Mouse (Mus musculus) forebrain, embryonic 11.5 days (tissue): ENCODE measurements around the gene Inafm1. TPM values are rescaled to one million over a fixed set of nuclear protein-coding genes. Genes with fewer than 3 reads are reported as not detected.
A peak's percentile ranks its signal among the peaks of the same experiment; 100 is the strongest.
"Not testable (repeated sequence)": the region's sequence is repeated elsewhere in the genome, so short reads cannot be mapped to it uniquely, and the experiment has no call there.

Experiments used
- ATAC-seq: fragments of 200-750 bp; cut with Nextera tagmentation; replicated peaks from 2 replicates; pipeline ENCODE4 v1.8.0; 2017; ENCODE audit warnings: moderate TSS enrichment; ENCODE audit not compliant: low FRiP score
- DNase-seq: peaks from one replicate; pipeline ENCODE4 v3.0.0-alpha.2; 2017; ENCODE audit warnings: low spot score
- H3K27ac ChIP-seq: fragments of 300-500 bp; sonication (generic); 2 replicates; pipeline ENCODE4 v1.5.1; 2014; ENCODE audit warnings: low read depth, low read length
- H3K27me3 ChIP-seq: fragments of 300-500 bp; sonication (generic); 2 replicates; pipeline ENCODE4 v1.6.1; 2014; ENCODE audit warnings: mild to moderate bottlenecking, low read length, mixed read lengths; ENCODE audit not compliant: control insufficient read depth, insufficient read depth
- H3K36me3 ChIP-seq: fragments of 300-500 bp; sonication (generic); 2 replicates; pipeline ENCODE4 v1.6.1; 2014; ENCODE audit warnings: mild to moderate bottlenecking, low read length, moderate library complexity, mixed read lengths; ENCODE audit not compliant: control insufficient read depth, insufficient read depth
- H3K4me1 ChIP-seq: fragments of 300-500 bp; sonication (generic); replicated peaks from 2 replicates; pipeline ENCODE4 v1.6.1; 2014; ENCODE audit warnings: low read length, mixed read lengths; ENCODE audit not compliant: control insufficient read depth, insufficient read depth
- H3K4me2 ChIP-seq: fragments of 300-500 bp; sonication (generic); 2 replicates; pipeline ENCODE4 v1.6.1; 2014; ENCODE audit warnings: low read depth, mild to moderate bottlenecking, low read length, moderate library complexity, mixed read lengths; ENCODE audit not compliant: severe bottlenecking
- H3K4me3 ChIP-seq: fragments of 300-500 bp; sonication (generic); 2 replicates; pipeline ENCODE4 v1.5.1; 2014; ENCODE audit warnings: low read depth, low read length
- H3K9ac ChIP-seq: fragments of 300-500 bp; sonication (generic); 2 replicates; pipeline ENCODE4 v1.6.1; 2014; ENCODE audit warnings: low read length
- H3K9me3 ChIP-seq: fragments of 300-500 bp; sonication (generic); 2 replicates; pipeline ENCODE4 v1.6.1; 2016; ENCODE audit warnings: low read length, mixed read lengths; ENCODE audit not compliant: control insufficient read depth
- WGBS: fragments of 180-500 bp; shearing (Covaris S2); extraction: QIAGEN DNeasy Blood & Tissue Kit; methylation state at CpG from one replicate; pipeline ENCODE4 v1.1.7; 2014; 5-methylcytosine and 5-hydroxymethylcytosine counted together
- polyA plus RNA-seq: library from polyadenylated mRNA; unstranded; fragments of >200 nt; fragmentation: Nextera tagmentation; extraction: Ambion mirVana; gene quantifications from 2 replicates; pipeline ENCODE4 v1.2.1, GENCODE M21; 2014

The Inafm1 gene
- polyA plus RNA-seq, 1 experiment from 2014 or later = 11.6 TPM

DNA sequence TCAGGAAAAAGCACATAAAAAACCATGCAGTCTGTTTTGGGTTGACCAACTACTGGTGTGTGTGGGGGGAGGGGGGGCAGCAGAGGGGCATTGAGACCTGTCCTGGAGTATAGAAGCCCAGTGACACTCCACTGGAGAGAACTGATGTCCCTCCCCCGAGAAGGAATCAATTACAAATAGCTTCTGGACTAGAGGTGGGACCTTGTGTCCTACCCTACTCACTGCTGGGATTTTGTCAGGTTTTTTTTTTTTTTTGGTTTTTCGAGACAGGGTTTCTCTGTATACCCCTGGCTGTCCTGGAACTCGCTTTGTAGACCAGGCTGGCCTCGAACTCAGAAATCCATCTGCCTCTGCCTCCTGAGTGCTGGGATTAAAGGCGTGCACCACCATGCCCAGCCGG is 33.7 kb upstream of the Inafm1 start:
- peaks cover 25% of the 10 kb centered on the region for H3K4me1 ChIP-seq
- H3K27ac ChIP-seq, H3K36me3 ChIP-seq, ATAC-seq, H3K9me3 ChIP-seq, H3K9ac ChIP-seq, H3K4me3 ChIP-seq, H3K4me2 ChIP-seq, H3K27me3 ChIP-seq, DNase-seq: not testable (repeated sequence)
- WGBS = 78% methylated on average over 6 of the region's 6 CpGs

GRCm38 (mm10) chr7:16299419-16300035 is 26.1 kb upstream of the Inafm1 start:
- H3K9me3 ChIP-seq = no peaks in the 10 kb centered on the region
- peak; percentile 91 for ATAC-seq
- H3K9ac ChIP-seq = peak overlapping the region; percentile 59
- peak; percentile 97 for DNase-seq
- H3K27ac ChIP-seq = peak overlapping the region; percentile 59
- no peaks in the 10 kb centered on the region for H3K36me3 ChIP-seq
- H3K4me3 ChIP-seq = peak overlapping the region; percentile 42
- peaks cover 12% of the 10 kb centered on the region for H3K4me1 ChIP-seq
- H3K27me3 ChIP-seq = no peaks in the 10 kb centered on the region
- peak overlapping the region; percentile 94 for H3K4me2 ChIP-seq
- under 1% methylated on average over 48 of the region's 52 CpGs for WGBS

DNA sequence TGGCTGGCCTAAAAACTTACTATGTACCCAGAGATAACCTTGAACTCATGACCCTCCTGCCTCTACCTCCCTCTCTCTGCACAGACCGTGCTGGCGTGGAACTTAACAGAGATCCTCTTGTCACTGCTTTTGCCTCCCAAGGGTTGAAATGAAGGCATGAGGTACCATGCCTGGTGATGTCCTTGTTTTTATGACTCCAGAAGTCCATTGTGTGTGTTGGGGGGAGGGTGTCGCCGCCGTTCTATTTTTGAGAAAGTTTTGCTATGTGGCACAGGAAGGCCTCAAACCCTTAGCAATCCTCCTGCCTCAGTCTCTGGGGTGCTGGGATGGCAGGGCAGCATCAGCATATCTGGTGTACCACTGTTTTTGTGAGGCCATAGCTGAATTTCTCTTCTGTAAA is 25.5 kb upstream of the Inafm1 start:
- 79% methylated on average over 5 of the region's 5 CpGs for WGBS
- no peaks in the 10 kb centered on the region for H3K27me3 ChIP-seq
- ATAC-seq = no peak
- H3K4me3 ChIP-seq = peak overlapping the region; percentile 42
- peaks cover 12% of the 10 kb centered on the region for H3K4me1 ChIP-seq
- peak overlapping the region; percentile 94 for H3K4me2 ChIP-seq
- H3K27ac ChIP-seq = 0 out of 2 replicates have a peak overlapping the region, but pooled peaks have one; percentile 50
- no peak for DNase-seq
- no peaks in the 10 kb centered on the region for H3K36me3 ChIP-seq
- no peaks in the 10 kb centered on the region for H3K9me3 ChIP-seq
- H3K9ac ChIP-seq = peak overlapping the region; percentile 59

DNA sequence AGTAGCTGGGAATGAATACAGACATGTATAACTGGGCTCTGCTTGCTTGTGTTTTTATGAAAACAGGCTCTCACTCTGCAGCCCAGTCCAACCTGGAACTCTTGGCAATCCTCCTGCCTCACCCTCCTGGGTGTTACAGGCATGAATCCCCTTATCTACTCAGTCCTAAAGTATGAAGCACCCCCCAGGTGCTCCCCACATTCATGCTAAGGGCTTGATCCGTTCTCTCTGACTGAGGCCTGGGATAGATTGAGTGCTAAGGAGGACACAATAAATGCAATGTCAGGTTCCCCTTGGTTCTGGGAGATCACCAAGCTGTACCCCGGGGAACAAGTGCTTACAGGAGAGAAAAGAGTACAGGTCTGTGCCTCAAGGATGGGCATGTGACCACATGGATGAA is 24.2 kb upstream of the Inafm1 start:
- Histone ChIP-seq H3K36me3 (no peaks in the 10 kb centered on the region), H3K9me3 (no peaks in the 10 kb centered on the region), H3K27ac (no peak overlapping the region), H3K27me3 (no peaks in the 10 kb centered on the region), H3K4me1 (peaks cover 12% of the 10 kb centered on the region), H3K4me2 (no peak overlapping the region), H3K9ac (no peak overlapping the region), H3K4me3 (no peak overlapping the region)
- ATAC-seq = no peak
- WGBS = 78% methylated on average over 2 of the region's 2 CpGs
- no peak for DNase-seq

GRCm38 (mm10) chr7:16296766-16297390 is 23.5 kb upstream of the Inafm1 start:
- peaks cover 12% of the 10 kb centered on the region for H3K4me1 ChIP-seq
- peak overlapping the region; percentile 41; the same call in 1 of the 2 replicates for H3K27ac ChIP-seq
- peak overlapping the region; percentile 27 for H3K4me3 ChIP-seq
- 2% methylated on average over 21 of the region's 22 CpGs for WGBS
- H3K27me3 ChIP-seq = no peaks in the 10 kb centered on the region
- DNase-seq (peak; percentile 92), ATAC-seq (no peak)
- peak overlapping the region; percentile 62 for H3K4me2 ChIP-seq
- no peaks in the 10 kb centered on the region for H3K9me3 ChIP-seq
- no peaks in the 10 kb centered on the region for H3K36me3 ChIP-seq
- peak overlapping the region; percentile 39 for H3K9ac ChIP-seq

DNA sequence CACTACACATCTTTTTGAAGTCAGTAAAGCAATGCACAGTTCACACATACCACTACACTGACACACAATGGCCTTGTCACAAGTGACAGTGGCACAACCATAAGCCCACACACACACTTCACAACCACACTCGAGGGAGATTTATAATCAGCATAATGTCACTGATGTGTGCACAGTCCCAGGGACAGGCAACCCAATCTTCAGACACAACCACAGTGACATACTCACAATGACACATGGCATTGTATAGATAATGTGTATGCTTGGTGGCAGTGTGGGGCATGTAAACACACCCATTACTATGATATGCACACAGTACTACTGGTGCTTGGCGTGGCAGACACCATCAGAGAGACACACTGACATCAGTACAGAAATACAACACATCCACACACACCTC is 22.7 kb upstream of the Inafm1 start:
- H3K4me1 ChIP-seq = peaks cover 12% of the 10 kb centered on the region

GRCm38 (mm10) chr7:16295321-16295900 is 22.0 kb upstream of the Inafm1 start:
- H3K4me3 ChIP-seq = peak overlapping the region; percentile 39
- DNase-seq (peak; percentile 89), ATAC-seq (peak; percentile 49)
- H3K9me3 ChIP-seq = no peaks in the 10 kb centered on the region
- H3K27ac ChIP-seq = peak overlapping the region; percentile 69
- peak overlapping the region; percentile 89 for H3K4me2 ChIP-seq
- 2% methylated on average over 41 of the region's 41 CpGs for WGBS
- H3K27me3 ChIP-seq = no peaks in the 10 kb centered on the region
- peak overlapping the region; percentile 63 for H3K9ac ChIP-seq
- peaks cover 12% of the 10 kb centered on the region for H3K4me1 ChIP-seq
- no peaks in the 10 kb centered on the region for H3K36me3 ChIP-seq

More for the DNA sequence above, 22.7 kb upstream of the Inafm1 start:
- H3K4me3 ChIP-seq = no peak overlapping the region
- ATAC-seq = no peak
- DNase-seq = no peak
- H3K27ac ChIP-seq = no peak overlapping the region
- WGBS = 33% methylated on average over 2 of the region's 2 CpGs
- H3K4me2 ChIP-seq = no peak overlapping the region
- H3K9me3 ChIP-seq = no peaks in the 10 kb centered on the region
- no peaks in the 10 kb centered on the region for H3K27me3 ChIP-seq
- no peaks in the 10 kb centered on the region for H3K36me3 ChIP-seq
- no peak overlapping the region; the same call in 1 of the 2 replicates for H3K9ac ChIP-seq

DNA sequence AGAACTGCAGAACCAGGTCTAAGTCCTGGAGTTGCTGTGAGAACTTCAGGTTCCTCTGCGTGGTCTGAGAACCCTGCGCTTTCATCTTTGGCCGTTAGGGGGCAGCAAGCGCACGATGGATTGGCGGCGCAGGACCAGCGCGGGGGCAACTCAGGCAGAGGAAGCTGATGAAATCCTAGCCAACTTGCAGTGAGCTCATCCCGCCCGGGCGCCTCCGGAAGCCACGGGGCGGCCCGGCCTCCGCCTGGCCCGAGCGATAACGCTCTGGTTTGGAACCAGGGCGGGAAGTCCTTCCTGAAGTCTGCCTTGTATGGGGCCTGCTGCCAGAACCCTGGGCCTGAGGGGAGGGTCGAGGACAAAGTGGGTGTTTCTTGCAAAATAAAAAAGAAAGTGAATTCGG is 21.4 kb upstream of the Inafm1 start:
- ATAC-seq (peak; percentile 75), DNase-seq (peak; percentile 97)
- Histone ChIP-seq H3K4me1 (peaks cover 9% of the 10 kb centered on the region), H3K27me3 (no peaks in the 10 kb centered on the region), H3K4me3 (peak overlapping the region; percentile 39), H3K9ac (peak overlapping the region; percentile 63), H3K9me3 (no peaks in the 10 kb centered on the region), H3K4me2 (peak overlapping the region; percentile 89), H3K27ac (peak overlapping the region; percentile 69), H3K36me3 (no peaks in the 10 kb centered on the region)
- under 1% methylated on average over 23 of the region's 23 CpGs for WGBS
